Comparison of ENCODE assay signal across 18 mouse cellular contexts in genomic region chr14:18336106-18336505, GRCm38 (mm10). TPM values are rescaled to one million over a fixed set of nuclear protein-coding genes. Genes with fewer than 3 reads are reported as not detected.
A peak's percentile ranks its signal among the peaks of the same experiment; 100 is the strongest.
DNase-seq lines count a peak whose midpoint lies in the region; ATAC-seq lines count a peak whose summit lies in the region.
"Had no signal": no experiment of that assay in that cellular context is flagged by ENCODE, and none has a peak within 500 bp of the region (broad histone marks: within the 10 kb centered on the region; RNA-seq: fewer than 3 reads in every experiment).

No protein-coding gene starts in this region.

- peak; percentile 69 to 78 for DNase-seq in cerebellum, postnatal 10 days
- no peak for DNase-seq in cerebellum, adult 11 months
- peak; percentile 44 to 64 for DNase-seq in cerebellum, postnatal 25 days
- DNase-seq in heart, adult 11 months = peak; percentile 2
- DNase-seq in heart, adult 18-20 months = no peak
- DNase-seq in lung, postnatal 36 days = no peak
- DNase-seq: adrenal gland, adult 8-10 months; adrenal gland, postnatal 14 days; adrenal gland, postnatal 36 days; B cell, adult 2 months; cerebellum, adult 8-10 months; embryo, embryonic 11 days had no signal

- ATAC-seq in cerebellum, adult (ENCODE audit: insufficient number of reproducible peaks, low FRiP score, low TSS enrichment) = no peak
- ATAC-seq: activated CD4-positive, CD25-positive, alpha-beta regulatory T cell, adult 4 months; CD4-positive, CD25-positive, alpha-beta regulatory T cell, adult 4 months; forebrain, embryonic 14.5 days; forebrain, embryonic 16.5 days; Patski had no signal

RNA-seq across cellular contexts. Expression of gene Ube2e1, which starts 4.4 kb away (rescaled TPM):
- total RNA-seq in heart, adult 18-20 months (2021) = 10 to 100 TPM; 40.8 to 45.5 TPM

Comparison
In these comparisons a context has a peak if more than half of its experiments do, and no peak if none do; other contexts are left out.
1. DNase-seq: peak in cerebellum, postnatal 10 days (2 of 2), cerebellum, postnatal 25 days (2 of 2) and heart, adult 11 months (single experiment); none in cerebellum, adult 11 months (single experiment), heart, adult 18-20 months (0 of 2) and lung, postnatal 36 days (single experiment).